Mouse (Mus musculus) heart, postnatal 0 days (tissue): ENCODE measurements around the gene Aspa.

Experiments
- CTCF ChIP-seq: IDR thresholded peaks from 2 replicates; pipeline ENCODE4 v1.5.1; 2016; ENCODE audit warnings: antibody characterized with exemption, control low read depth, low read depth
- EP300 ChIP-seq: IDR thresholded peaks from 2 replicates; pipeline ENCODE4 v1.6.1; 2016; ENCODE audit warnings: antibody characterized with exemption, low read depth

- TF ChIP-seq CTCF (no peak), EP300 (no peak)
Observed at GRCm38 (mm10) chr11:73283369-73283768, 46.0 kb downstream of the Aspa start.
